Mouse (Mus musculus): ENCODE measurements around the gene Hcn2. TPM values are rescaled to one million over a fixed set of nuclear protein-coding genes. Genes with fewer than 3 reads are reported as not detected.

Gene Hcn2
- polyA plus RNA-seq, 1 experiment from 2014 or later = 0.04 TPM

GRCm38 (mm10) chr10:79777103-79777531 lies 60.7 kb downstream of the Hcn2 start, which contains the start of gene Fstl3:
Gene Fstl3 (plus strand): TSS chr10:79777272.
- TF ChIP-seq CTCF (IDR thresholded peaks at IDR 0.05; ENCODE audit: low read depth) (no peak), EP300 (IDR thresholded peaks at IDR 0.05; ENCODE audit: low read depth) (no peak)
- DNase-seq = peak; percentile 45
- 0 out of 2 replicates have a peak, but pooled peaks cover 3% of the 10 kb centered on the region for H3K9me3 ChIP-seq (ENCODE audit: low read length)
- H3K36me3 ChIP-seq (replicated peaks; ENCODE audit: insufficient read depth, low read length) = no peaks in the 10 kb centered on the region
- no peak within 1 kb of the TSS for H3K27ac ChIP-seq (ENCODE audit: low read depth)
- 2% methylated on average over 38 of the region's 39 CpGs for WGBS (ENCODE audit: insufficient replicate concordance)
- peaks cover 26% of the 10 kb centered on the region for H3K4me1 ChIP-seq (ENCODE audit: insufficient read depth)
- 0 out of 2 replicates have a peak within 1 kb of the TSS, but pooled peaks have one; percentile 26 for H3K9ac ChIP-seq (replicated peaks)
- no peak for ATAC-seq
- H3K4me2 ChIP-seq (ENCODE audit: low read depth, low read length) = peak within 1 kb of the TSS; percentile 73
- peak within 1 kb of the TSS; percentile 34 for H3K4me3 ChIP-seq (ENCODE audit: low read depth, low read length)
- H3K27me3 ChIP-seq (ENCODE audit: insufficient read depth, low read length) = peaks cover 35% of the 10 kb centered on the region

GRCm38 (mm10) chr10:79778006-79778405 lies 61.6 kb downstream of the Hcn2 start:
- Histone ChIP-seq H3K4me1 (ENCODE audit: insufficient read depth) (peaks cover 26% of the 10 kb centered on the region), H3K27me3 (ENCODE audit: insufficient read depth, low read length) (peaks cover 37% of the 10 kb centered on the region), H3K27ac (ENCODE audit: low read depth) (no peak overlapping the region), H3K9ac (replicated peaks) (no peak overlapping the region), H3K36me3 (replicated peaks; ENCODE audit: insufficient read depth, low read length) (no peaks in the 10 kb centered on the region), H3K9me3 (ENCODE audit: low read length) (no peaks in the 10 kb centered on the region), H3K4me3 (ENCODE audit: low read depth, low read length) (no peak overlapping the region), H3K4me2 (ENCODE audit: low read depth, low read length) (peak overlapping the region; percentile 73)
- WGBS (ENCODE audit: insufficient replicate concordance) = 27% methylated on average over 15 of the region's 15 CpGs
- TF ChIP-seq CTCF (IDR thresholded peaks at IDR 0.05; ENCODE audit: low read depth) (no peak), EP300 (IDR thresholded peaks at IDR 0.05; ENCODE audit: low read depth) (no peak)
- ATAC-seq (no peak), DNase-seq (no peak)

- H3K9me3 ChIP-seq (ENCODE audit: low read length) = no peaks in the 10 kb centered on the region
- peaks cover 26% of the 10 kb centered on the region for H3K4me1 ChIP-seq (ENCODE audit: insufficient read depth)
- peaks cover 39% of the 10 kb centered on the region for H3K27me3 ChIP-seq (ENCODE audit: insufficient read depth, low read length)
- 52% methylated on average over 2 of the region's 2 CpGs for WGBS (ENCODE audit: insufficient replicate concordance)
- no peak overlapping the region for H3K9ac ChIP-seq (replicated peaks)
- TF ChIP-seq EP300 (IDR thresholded peaks at IDR 0.05; ENCODE audit: low read depth) = no peak
- TF ChIP-seq CTCF (IDR thresholded peaks at IDR 0.05; ENCODE audit: low read depth) = no peak
- H3K4me3 ChIP-seq (ENCODE audit: low read depth, low read length) = no peak overlapping the region
- H3K36me3 ChIP-seq (replicated peaks; ENCODE audit: insufficient read depth, low read length) = no peaks in the 10 kb centered on the region
- H3K4me2 ChIP-seq (ENCODE audit: low read depth, low read length) = no peak overlapping the region
- H3K27ac ChIP-seq (ENCODE audit: low read depth) = no peak overlapping the region
- no peak for DNase-seq
- ATAC-seq = no peak
Measured at GRCm38 (mm10) chr10:79779193-79779592, 62.8 kb downstream of the Hcn2 start.

- peak overlapping the region; percentile 23 for H3K27ac ChIP-seq (ENCODE audit: low read depth)
- H3K9ac ChIP-seq (replicated peaks) = no peak overlapping the region; the same call in 1 of the 2 replicates
- ATAC-seq (peak; percentile 87), DNase-seq (peak; percentile 98)
- H3K9me3 ChIP-seq (ENCODE audit: low read length) = no peaks in the 10 kb centered on the region
- H3K36me3 ChIP-seq (replicated peaks; ENCODE audit: insufficient read depth, low read length) = no peaks in the 10 kb centered on the region
- peak overlapping the region; percentile 79 for H3K4me2 ChIP-seq (ENCODE audit: low read depth, low read length)
- TF ChIP-seq EP300 (IDR thresholded peaks at IDR 0.05; ENCODE audit: low read depth) (no peak), CTCF (IDR thresholded peaks at IDR 0.05; ENCODE audit: low read depth) (peak; percentile 90)
- WGBS (ENCODE audit: insufficient replicate concordance) = 5% methylated on average over 55 of the region's 55 CpGs
- peaks cover 44% of the 10 kb centered on the region for H3K27me3 ChIP-seq (ENCODE audit: insufficient read depth, low read length)
- H3K4me3 ChIP-seq (ENCODE audit: low read depth, low read length) = peak overlapping the region; percentile 49
- H3K4me1 ChIP-seq (ENCODE audit: insufficient read depth) = peaks cover 26% of the 10 kb centered on the region
Measured at GRCm38 (mm10) chr10:79779784-79780663, 63.6 kb downstream of the Hcn2 start.

GRCm38 (mm10) chr10:79780664-79781015 lies 64.2 kb downstream of the Hcn2 start:
- TF ChIP-seq EP300 (IDR thresholded peaks at IDR 0.05; ENCODE audit: low read depth) = no peak
- no peak overlapping the region; the same call in 1 of the 2 replicates for H3K9ac ChIP-seq (replicated peaks)
- H3K27ac ChIP-seq (ENCODE audit: low read depth) = peak overlapping the region; percentile 23
- ATAC-seq (peak; percentile 61; the same call in 1 of the 2 replicates), DNase-seq (peak; percentile 81)
- H3K4me3 ChIP-seq (ENCODE audit: low read depth, low read length) = peak overlapping the region; percentile 49
- no peaks in the 10 kb centered on the region for H3K36me3 ChIP-seq (replicated peaks; ENCODE audit: insufficient read depth, low read length)
- H3K9me3 ChIP-seq (ENCODE audit: low read length) = no peaks in the 10 kb centered on the region
- H3K4me2 ChIP-seq (ENCODE audit: low read depth, low read length) = peak overlapping the region; percentile 79
- H3K27me3 ChIP-seq (ENCODE audit: insufficient read depth, low read length) = peaks cover 44% of the 10 kb centered on the region
- peaks cover 26% of the 10 kb centered on the region for H3K4me1 ChIP-seq (ENCODE audit: insufficient read depth)
- 0% methylated on average over 13 of the region's 13 CpGs for WGBS (ENCODE audit: insufficient replicate concordance)

GRCm38 (mm10) chr10:79781139-79781538 lies 64.7 kb downstream of the Hcn2 start:
- Histone ChIP-seq H3K9me3 (ENCODE audit: low read length) (no peaks in the 10 kb centered on the region), H3K27ac (ENCODE audit: low read depth) (0 out of 2 replicates have a peak overlapping the region, but pooled peaks have one; percentile 23), H3K4me1 (ENCODE audit: insufficient read depth) (peaks cover 26% of the 10 kb centered on the region), H3K4me2 (ENCODE audit: low read depth, low read length) (peak overlapping the region; percentile 79), H3K27me3 (ENCODE audit: insufficient read depth, low read length) (peaks cover 44% of the 10 kb centered on the region), H3K36me3 (replicated peaks; ENCODE audit: insufficient read depth, low read length) (no peaks in the 10 kb centered on the region), H3K9ac (replicated peaks) (no peak overlapping the region), H3K4me3 (ENCODE audit: low read depth, low read length) (peak overlapping the region; percentile 49)
- TF ChIP-seq EP300 (IDR thresholded peaks at IDR 0.05; ENCODE audit: low read depth) = no peak
- no peak for TF ChIP-seq CTCF (IDR thresholded peaks at IDR 0.05; ENCODE audit: low read depth)
- 27% methylated on average over 21 of the region's 21 CpGs for WGBS (ENCODE audit: insufficient replicate concordance)
- DNase-seq = no peak
- no peak for ATAC-seq

Data from liver, postnatal 0 days (tissue).